Mouse (Mus musculus) myocyte (in vitro differentiated cells): Measurements from ENCODE around the gene Gm10778.

ENCODE experiments used
- E2F4 ChIP-seq: IDR thresholded peaks from one replicate; pipeline ENCODE4 v1.6.1; 2011; ENCODE audit warnings: mild to moderate bottlenecking, control low read depth, moderate library complexity; ENCODE audit not compliant: insufficient read depth
- MAX ChIP-seq: IDR thresholded peaks from one replicate; pipeline ENCODE4 v1.6.1; 2011; ENCODE audit warnings: low read depth, mild to moderate bottlenecking, control low read depth
- POLR2A ChIP-seq: IDR thresholded peaks from one replicate; pipeline ENCODE4 v1.6.1; 2011; ENCODE audit warnings: low read depth, mild to moderate bottlenecking, control low read depth, moderate library complexity; ENCODE audit not compliant: insufficient read length
- POLR2AphosphoS2 ChIP-seq: IDR thresholded peaks from one replicate; pipeline ENCODE4 v1.6.1; 2011; ENCODE audit warnings: low read depth, control low read depth; ENCODE audit not compliant: insufficient read length

DNA sequence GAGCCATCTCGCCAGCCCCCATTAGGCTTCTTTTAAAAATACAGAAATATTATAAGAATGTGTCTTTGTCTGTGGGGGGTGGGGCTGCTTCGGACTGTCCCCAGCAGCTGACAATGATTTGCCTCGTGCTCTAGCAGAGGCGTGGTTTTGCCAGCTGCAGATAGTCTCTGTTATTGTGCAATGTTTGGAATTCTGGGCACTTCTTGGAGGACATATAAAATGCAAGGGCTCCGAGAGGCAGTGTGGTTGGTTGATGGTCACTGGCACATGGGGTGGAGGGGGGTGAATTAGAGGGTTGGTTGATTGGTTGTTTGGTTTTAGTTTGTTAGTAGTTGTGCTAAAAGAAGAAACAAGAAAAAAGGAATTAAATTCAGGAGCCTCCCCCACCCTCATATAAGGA, 28.9 kb upstream of the Gm10778 start:
- TF ChIP-seq POLR2A (no peak), E2F4 (no peak), POLR2AphosphoS2 (no peak), MAX (no peak)
